Mouse (Mus musculus): Measurements from ENCODE around the gene Shb. TPM values are rescaled to one million over a fixed set of nuclear protein-coding genes. Genes with fewer than 3 reads are reported as not detected.
A peak's percentile ranks its signal among the peaks of the same experiment; 100 is the strongest.

The Shb gene
- total RNA-seq, 4 experiments from 2014 or later = 4.1 to 8.8 (median 6.6) TPM

- no peak for DNase-seq (ENCODE audit: low spot score in 2 of 2)
These were observed 3.7 kb downstream of the Shb start for GRCm38 (mm10) chr4:45528355-45529198.

GRCm38 (mm10) chr4:45527562-45528354 lies 4.5 kb downstream of the Shb start:
- no peak for DNase-seq (ENCODE audit: low spot score in 2 of 2)

- DNase-seq (ENCODE audit: low spot score in 2 of 2) = no peak
These were observed 5.3 kb downstream of the Shb start for GRCm38 (mm10) chr4:45526846-45527561.

- DNase-seq (ENCODE audit: low spot score in 2 of 2) = no peak
These were observed 6.1 kb downstream of the Shb start for GRCm38 (mm10) chr4:45526175-45526574.

GRCm38 (mm10) chr4:45525541-45525940 lies 6.7 kb downstream of the Shb start:
- no peak for DNase-seq (ENCODE audit: low spot score in 2 of 2)

GRCm38 (mm10) chr4:45524602-45525001 lies 7.7 kb downstream of the Shb start:
- DNase-seq (ENCODE audit: low spot score in 2 of 2) = no peak

- no peak for DNase-seq (ENCODE audit: low spot score in 2 of 2)
These were observed 8.9 kb downstream of the Shb start for GRCm38 (mm10) chr4:45523360-45523759.

GRCm38 (mm10) chr4:45522956-45523355 lies 9.3 kb downstream of the Shb start:
- DNase-seq (ENCODE audit: low spot score in 2 of 2) = no peak

GRCm38 (mm10) chr4:45522583-45522900 lies 9.7 kb downstream of the Shb start:
- no peak for DNase-seq (ENCODE audit: low spot score in 2 of 2)

GRCm38 (mm10) chr4:45521705-45522582 lies 10.3 kb downstream of the Shb start:
- no peak for DNase-seq (ENCODE audit: low spot score in 2 of 2)

- DNase-seq (ENCODE audit: low spot score in 2 of 2) = no peak
These were observed 11.9 kb downstream of the Shb start for GRCm38 (mm10) chr4:45520375-45520774.

- no peak for DNase-seq (ENCODE audit: low spot score in 2 of 2)
These were observed 14.9 kb downstream of the Shb start for GRCm38 (mm10) chr4:45517399-45517798.

- DNase-seq (ENCODE audit: low spot score in 2 of 2) = no peak
These were observed 16.4 kb downstream of the Shb start for GRCm38 (mm10) chr4:45515894-45516293.

- DNase-seq (ENCODE audit: low spot score in 2 of 2) = no peak
These were observed 17.9 kb downstream of the Shb start for GRCm38 (mm10) chr4:45514406-45514805.

GRCm38 (mm10) chr4:45513791-45514293 lies 18.4 kb downstream of the Shb start:
- DNase-seq (ENCODE audit: low spot score in 2 of 2) = no peak

- no peak for DNase-seq (ENCODE audit: low spot score in 2 of 2)
These were observed 18.9 kb downstream of the Shb start for GRCm38 (mm10) chr4:45513340-45513739.

GRCm38 (mm10) chr4:45510163-45510562 lies 22.1 kb downstream of the Shb start:
- DNase-seq (ENCODE audit: low spot score in 2 of 2) = peak; percentile 64 to 81

GRCm38 (mm10) chr4:45509416-45509815 lies 22.9 kb downstream of the Shb start:
- no peak for DNase-seq (ENCODE audit: low spot score in 2 of 2)

- DNase-seq (ENCODE audit: low spot score in 2 of 2) = no peak
These were observed 23.8 kb downstream of the Shb start for GRCm38 (mm10) chr4:45508469-45508868.

- no peak for DNase-seq (ENCODE audit: low spot score in 2 of 2)
These were observed 24.8 kb downstream of the Shb start for GRCm38 (mm10) chr4:45507476-45507875.

GRCm38 (mm10) chr4:45507039-45507438 lies 25.2 kb downstream of the Shb start:
- DNase-seq (ENCODE audit: low spot score in 2 of 2) = no peak
